Mouse (Mus musculus): ENCODE measurements around the gene 2310030G06Rik. TPM values are rescaled to one million over a fixed set of nuclear protein-coding genes. Genes with fewer than 3 reads are reported as not detected.

2310030G06Rik gene
- 78.6 TPM for polyA plus RNA-seq (2014; fragmentation: Illumina TruSeq; extraction: RNeasy Lipid Tissue Mini Kit (QIAGEN cat#74804); ENCODE audit: low replicate concordance)

DNA sequence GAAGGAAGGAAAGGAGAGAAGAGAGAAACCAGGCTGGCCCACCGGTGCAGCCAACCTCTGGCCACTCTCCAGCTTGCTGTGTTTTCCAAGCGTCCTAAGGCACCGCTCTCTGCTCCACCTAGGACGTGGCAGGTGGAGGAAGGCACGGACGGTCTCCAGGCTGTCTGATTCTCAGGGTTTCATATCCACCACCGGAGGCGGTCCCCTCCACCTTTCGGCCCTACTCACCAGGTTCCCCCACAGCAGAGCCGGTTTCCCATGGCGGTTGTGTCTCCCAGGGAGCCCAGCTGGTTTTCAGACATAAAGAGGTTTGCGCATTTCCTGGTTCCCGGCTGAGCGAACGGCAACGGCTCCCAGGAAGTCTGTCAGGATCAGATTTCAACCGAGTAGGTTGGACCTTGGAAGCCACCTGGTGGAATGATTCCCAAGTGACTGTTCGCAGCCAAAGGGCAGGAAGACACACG is at the start of gene 2310030G06Rik:
2310030G06Rik (minus strand) TSS at position 323 of the 464 bp plus-strand sequence.

DNA sequence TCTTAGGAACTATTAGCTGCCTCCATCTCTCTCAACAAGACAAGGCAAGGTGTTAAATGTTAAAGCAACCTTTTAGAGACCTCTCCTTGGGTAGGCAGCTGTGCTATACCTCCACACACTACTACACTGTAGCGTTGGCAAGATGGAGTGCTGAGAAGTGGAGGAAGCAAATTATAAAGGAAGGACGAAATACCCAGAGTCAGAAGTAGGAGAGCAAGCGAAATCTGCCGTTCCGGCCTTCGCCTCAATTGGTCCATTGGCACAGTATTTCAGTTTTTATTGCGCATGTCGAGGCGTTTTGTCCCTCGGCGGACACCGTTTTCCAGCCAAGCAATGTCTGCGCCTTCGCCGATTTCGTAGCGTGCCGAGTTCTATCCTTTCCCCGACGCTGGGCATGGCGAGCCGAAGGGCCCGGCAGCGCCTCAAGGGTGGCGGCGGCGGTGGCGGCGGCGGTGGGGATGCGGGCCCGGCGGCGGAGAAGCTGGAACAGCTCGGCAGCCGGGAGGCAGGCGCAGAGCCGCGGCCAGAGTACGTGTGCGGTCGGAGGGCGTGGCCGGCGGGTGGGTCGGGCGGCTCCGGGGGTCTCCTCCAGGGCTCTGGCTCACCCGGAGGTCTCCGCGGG is 28.8 kb upstream of the 2310030G06Rik start, which contains the start of the genes Alg9 and 1110032A03Rik:
Alg9 (plus strand) TSS at position 29 of the 622 bp plus-strand sequence.
1110032A03Rik (minus strand) TSS at position 530 of the 622 bp plus-strand sequence.

DNA sequence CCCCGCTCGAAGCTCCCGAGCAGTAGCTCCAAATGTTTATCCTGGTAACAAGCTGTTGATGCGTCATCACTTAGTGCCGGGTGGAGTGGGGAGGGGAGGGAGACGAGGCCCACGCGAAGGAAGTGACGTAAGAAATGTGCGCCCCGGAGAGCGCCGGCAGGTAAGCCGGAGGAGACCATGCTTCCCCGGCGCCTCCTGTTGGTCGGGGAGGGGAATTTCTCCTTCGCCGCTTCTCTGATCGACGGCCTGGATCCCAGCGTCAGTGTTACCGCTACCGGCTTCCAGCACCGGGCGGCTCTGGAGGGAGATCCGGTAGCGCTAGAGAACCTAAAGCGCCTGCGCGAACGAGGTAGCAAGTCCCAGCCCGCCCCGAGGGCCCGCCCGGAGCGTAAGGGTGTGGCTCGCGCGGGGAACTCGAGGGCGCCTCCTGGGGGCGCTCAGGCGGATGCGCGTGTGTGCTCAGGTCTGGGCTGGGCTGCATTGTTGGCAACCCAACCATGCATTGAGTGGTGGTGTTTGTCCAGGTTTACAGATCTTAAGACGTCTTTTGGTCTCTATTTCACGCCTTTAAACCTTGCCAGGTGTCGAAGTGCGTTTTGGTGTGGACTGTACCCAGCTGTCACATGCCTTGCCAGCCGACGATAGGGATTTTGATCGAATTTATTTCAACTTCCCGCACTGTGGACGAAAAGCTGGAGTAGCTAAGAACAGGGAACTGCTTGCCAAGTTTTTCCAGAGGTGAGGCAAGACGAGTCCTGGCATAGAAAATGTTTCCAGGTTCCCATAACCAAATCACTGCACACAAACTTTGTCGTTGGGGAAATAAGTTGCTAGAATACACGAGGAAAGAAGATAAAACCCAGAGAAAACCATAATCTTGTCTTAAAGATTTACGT is 22.0 kb upstream of the 2310030G06Rik start, which contains the start of gene Fdxacb1:
Fdxacb1 (plus strand) TSS at position 130 of the 896 bp plus-strand sequence.

DNA sequence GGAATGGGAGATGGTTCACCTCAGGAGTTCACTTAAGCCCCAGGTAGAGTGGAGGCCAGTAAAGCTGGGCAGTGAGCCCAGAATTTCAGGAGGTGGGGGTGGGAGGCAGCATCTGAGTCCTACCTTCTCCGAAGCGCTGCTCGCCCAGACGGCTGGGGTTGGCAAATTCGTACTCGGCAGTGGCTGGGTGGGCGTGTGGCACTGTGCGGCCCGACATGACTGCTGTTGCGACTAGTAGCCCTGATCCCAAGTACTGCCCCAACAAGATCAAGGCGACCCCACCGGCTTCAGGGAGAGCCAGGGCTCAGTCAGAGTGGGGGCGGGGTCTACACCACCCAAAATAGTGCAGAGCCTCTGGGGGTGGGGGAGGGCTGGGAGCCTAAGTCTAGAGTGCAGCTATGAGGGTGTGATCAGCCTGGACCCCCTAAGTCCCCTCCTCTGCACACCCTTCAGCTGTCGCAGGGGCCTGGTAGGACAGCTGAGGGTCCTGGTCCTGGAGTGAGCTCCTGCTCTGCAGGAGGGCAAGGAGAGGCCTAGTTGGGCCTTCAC is 5.8 kb upstream of the 2310030G06Rik start, which contains the start of gene Hspb2:
Hspb2 (minus strand) TSS at position 301 of the 549 bp plus-strand sequence.

DNA sequence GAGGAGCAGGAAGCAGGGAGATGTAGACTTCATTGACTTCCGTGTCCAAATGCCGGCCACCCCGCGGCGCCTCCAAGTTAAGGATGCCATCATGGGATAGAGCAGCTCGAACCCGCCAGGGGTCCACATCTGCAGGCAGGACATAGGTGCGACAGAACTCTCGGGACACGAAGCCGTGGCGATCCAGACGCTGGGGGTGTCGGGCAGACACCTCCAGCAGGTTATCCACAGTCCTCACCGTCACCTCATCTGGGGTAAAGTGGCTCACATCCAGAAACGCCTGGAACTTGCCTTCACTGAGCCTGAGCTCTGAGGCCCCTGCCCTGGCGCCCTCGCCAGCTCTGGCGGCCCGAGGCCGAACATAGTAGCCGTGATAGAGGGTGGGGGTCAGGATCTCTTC is 5.0 kb upstream of the 2310030G06Rik start, which contains the start of gene Cryab:
Cryab (plus strand) TSS at position 3 of the 400 bp plus-strand sequence.

DNA sequence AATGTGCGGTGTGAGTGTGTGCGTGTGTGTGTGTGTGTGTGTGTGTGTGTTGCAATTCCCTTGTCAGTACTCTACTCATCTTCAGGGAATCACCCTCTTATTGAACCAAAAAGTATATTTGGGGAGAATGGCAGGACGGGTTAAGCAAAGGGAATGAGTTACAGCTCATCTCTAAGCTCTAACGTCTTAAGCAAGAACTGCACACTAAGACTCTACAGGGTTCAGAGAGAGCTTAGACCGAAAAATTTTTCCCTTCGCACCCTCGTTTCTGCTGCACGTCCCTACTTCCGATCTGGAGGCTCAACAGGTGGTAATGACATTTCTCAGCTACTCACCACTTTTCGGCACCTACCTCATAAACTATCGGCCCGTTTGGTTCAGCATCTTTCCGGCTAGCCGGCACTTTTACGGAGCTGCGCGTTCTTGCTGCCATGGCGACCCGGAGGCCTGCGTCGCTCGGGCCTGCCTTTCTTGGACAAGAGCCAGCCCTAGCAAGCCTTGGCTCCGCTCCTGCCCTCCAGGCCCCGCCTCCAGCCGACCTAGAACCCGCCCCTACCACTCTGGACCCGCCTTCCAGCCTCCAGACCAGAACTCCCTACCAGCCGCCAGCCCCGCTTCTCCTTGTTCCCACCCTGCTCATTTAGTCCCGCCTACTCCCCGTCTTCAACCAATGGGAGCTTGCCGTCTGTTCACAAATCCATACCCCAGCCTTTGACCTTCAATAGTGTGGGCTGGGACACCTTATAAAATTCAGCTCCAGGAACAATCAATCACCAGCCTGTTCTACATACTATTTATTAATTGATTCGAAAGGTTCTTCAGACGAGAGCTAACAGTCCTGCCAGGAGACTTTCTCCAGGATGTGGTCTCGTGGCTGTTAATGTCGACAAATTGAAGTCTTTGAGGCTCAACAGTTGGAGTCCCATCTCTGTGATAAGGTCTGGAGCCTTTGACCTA is 7.1 kb downstream of the 2310030G06Rik start, which contains the start of gene Dixdc1:
Dixdc1 (minus strand) TSS at position 604 of the 957 bp plus-strand sequence.

Other genes starting within 250 kb of the 2310030G06Rik start
- 151 TPM for gene Pts, start 217.8 kb downstream of the 2310030G06Rik start, polyA plus RNA-seq (2014; fragmentation: Illumina TruSeq; extraction: RNeasy Lipid Tissue Mini Kit (QIAGEN cat#74804); ENCODE audit: low replicate concordance)
- 1,608 TPM for gene Il18, start 191.7 kb downstream of the 2310030G06Rik start, polyA plus RNA-seq (2014; fragmentation: Illumina TruSeq; extraction: RNeasy Lipid Tissue Mini Kit (QIAGEN cat#74804); ENCODE audit: low replicate concordance)
- gene Bco2, start 191.4 kb downstream of the 2310030G06Rik start, polyA plus RNA-seq (2014; fragmentation: Illumina TruSeq; extraction: RNeasy Lipid Tissue Mini Kit (QIAGEN cat#74804); ENCODE audit: low replicate concordance), result 142 TPM
- gene Tex12, start 185.2 kb downstream of the 2310030G06Rik start, polyA plus RNA-seq (2014; fragmentation: Illumina TruSeq; extraction: RNeasy Lipid Tissue Mini Kit (QIAGEN cat#74804); ENCODE audit: low replicate concordance), result 17.0 TPM
- gene Sdhd, start 142.7 kb downstream of the 2310030G06Rik start, polyA plus RNA-seq (2014; fragmentation: Illumina TruSeq; extraction: RNeasy Lipid Tissue Mini Kit (QIAGEN cat#74804); ENCODE audit: low replicate concordance), result 577 TPM
- 92.0 TPM for gene Timm8b, start 142.6 kb downstream of the 2310030G06Rik start, polyA plus RNA-seq (2014; fragmentation: Illumina TruSeq; extraction: RNeasy Lipid Tissue Mini Kit (QIAGEN cat#74804); ENCODE audit: low replicate concordance)
- 1.4 TPM for gene Pih1d2, start 129.2 kb downstream of the 2310030G06Rik start, polyA plus RNA-seq (2014; fragmentation: Illumina TruSeq; extraction: RNeasy Lipid Tissue Mini Kit (QIAGEN cat#74804); ENCODE audit: low replicate concordance)
- gene Nkapd1, start 129.1 kb downstream of the 2310030G06Rik start, polyA plus RNA-seq (2014; fragmentation: Illumina TruSeq; extraction: RNeasy Lipid Tissue Mini Kit (QIAGEN cat#74804); ENCODE audit: low replicate concordance), result 92.4 TPM
- gene Dlat, start 86.8 kb downstream of the 2310030G06Rik start, polyA plus RNA-seq (2014; fragmentation: Illumina TruSeq; extraction: RNeasy Lipid Tissue Mini Kit (QIAGEN cat#74804); ENCODE audit: low replicate concordance), result 120 TPM
- gene Dixdc1, start 7.0 kb downstream of the 2310030G06Rik start, polyA plus RNA-seq (2014; fragmentation: Illumina TruSeq; extraction: RNeasy Lipid Tissue Mini Kit (QIAGEN cat#74804); ENCODE audit: low replicate concordance), result 2.3 TPM
- gene Cryab, start 4.8 kb upstream of the 2310030G06Rik start, polyA plus RNA-seq (2014; fragmentation: Illumina TruSeq; extraction: RNeasy Lipid Tissue Mini Kit (QIAGEN cat#74804); ENCODE audit: low replicate concordance), result 1.9 TPM
- gene Hspb2, start 5.8 kb upstream of the 2310030G06Rik start, polyA plus RNA-seq (2014; fragmentation: Illumina TruSeq; extraction: RNeasy Lipid Tissue Mini Kit (QIAGEN cat#74804); ENCODE audit: low replicate concordance), result not detected
- gene Fdxacb1, start 21.7 kb upstream of the 2310030G06Rik start, polyA plus RNA-seq (2014; fragmentation: Illumina TruSeq; extraction: RNeasy Lipid Tissue Mini Kit (QIAGEN cat#74804); ENCODE audit: low replicate concordance), result 5.8 TPM
- gene Alg9, start 28.5 kb upstream of the 2310030G06Rik start, polyA plus RNA-seq (2014; fragmentation: Illumina TruSeq; extraction: RNeasy Lipid Tissue Mini Kit (QIAGEN cat#74804); ENCODE audit: low replicate concordance), result 6.5 TPM
- gene 1110032A03Rik, start 29.0 kb upstream of the 2310030G06Rik start, polyA plus RNA-seq (2014; fragmentation: Illumina TruSeq; extraction: RNeasy Lipid Tissue Mini Kit (QIAGEN cat#74804); ENCODE audit: low replicate concordance), result 77.2 TPM
- gene Ppp2r1b, start 98.8 kb upstream of the 2310030G06Rik start, polyA plus RNA-seq (2014; fragmentation: Illumina TruSeq; extraction: RNeasy Lipid Tissue Mini Kit (QIAGEN cat#74804); ENCODE audit: low replicate concordance), result 11.5 TPM

Data from small intestine, adult 10 weeks (tissue).